Mouse (Mus musculus) spleen, postnatal 4 days (tissue): Measurements from ENCODE around the gene Arid1b.

Source experiments
- DNase-seq, 2 experiments: peaks; one replicate each; pipeline ENCODE4 v3.0.0; 2022; ENCODE audit warnings: low spot score in 2 of 2

The Arid1b gene

GRCm38 (mm10) chr17:5057286-5057685 is 63.2 kb downstream of the Arid1b start:
- DNase-seq: no peak

GRCm38 (mm10) chr17:5057944-5058720 is 64.0 kb downstream of the Arid1b start:
- DNase-seq: no peak

GRCm38 (mm10) chr17:5059092-5059601 is 65.0 kb downstream of the Arid1b start:
- DNase-seq: no peak

- no peak for DNase-seq
Measured at GRCm38 (mm10) chr17:5060515-5061084, 66.5 kb downstream of the Arid1b start.

GRCm38 (mm10) chr17:5061183-5061582 is 67.1 kb downstream of the Arid1b start:
- no peak for DNase-seq

GRCm38 (mm10) chr17:5061593-5061992 is 67.5 kb downstream of the Arid1b start:
- DNase-seq: no peak

GRCm38 (mm10) chr17:5063471-5064176 is 69.5 kb downstream of the Arid1b start:
- no peak for DNase-seq

GRCm38 (mm10) chr17:5064777-5065176 is 70.6 kb downstream of the Arid1b start:
- no peak for DNase-seq

GRCm38 (mm10) chr17:5065270-5065669 is 71.1 kb downstream of the Arid1b start:
- DNase-seq: no peak

GRCm38 (mm10) chr17:5066835-5067234 is 72.7 kb downstream of the Arid1b start:
- no peak for DNase-seq

GRCm38 (mm10) chr17:5067264-5067663 is 73.1 kb downstream of the Arid1b start:
- DNase-seq: no peak

GRCm38 (mm10) chr17:5070399-5070798 is 76.3 kb downstream of the Arid1b start:
- no peak for DNase-seq

GRCm38 (mm10) chr17:5072539-5072938 is 78.4 kb downstream of the Arid1b start:
- DNase-seq: no peak

GRCm38 (mm10) chr17:5074752-5075506 is 80.8 kb downstream of the Arid1b start:
- DNase-seq: no peak

GRCm38 (mm10) chr17:5077996-5078395 is 83.9 kb downstream of the Arid1b start:
- no peak for DNase-seq

- DNase-seq: no peak
Measured at GRCm38 (mm10) chr17:5078576-5078975, 84.4 kb downstream of the Arid1b start.

- DNase-seq: no peak
Measured at GRCm38 (mm10) chr17:5080884-5081419, 86.8 kb downstream of the Arid1b start.

GRCm38 (mm10) chr17:5082274-5082673 is 88.1 kb downstream of the Arid1b start:
- DNase-seq: no peak

GRCm38 (mm10) chr17:5083497-5083896 is 89.4 kb downstream of the Arid1b start:
- DNase-seq: no peak

GRCm38 (mm10) chr17:5084139-5084538 is 90.0 kb downstream of the Arid1b start:
- peak in 1 of 2 experiments; percentile 37 for DNase-seq

GRCm38 (mm10) chr17:5085004-5085403 is 90.9 kb downstream of the Arid1b start:
- DNase-seq: no peak

GRCm38 (mm10) chr17:5085942-5086341 is 91.8 kb downstream of the Arid1b start:
- no peak for DNase-seq
